Mouse (Mus musculus): ENCODE data around the gene Gm4297. TPM values are rescaled to one million over a fixed set of nuclear protein-coding genes. Genes with fewer than 3 reads are reported as not detected.
"Not testable (repeated sequence)": the region's sequence is repeated elsewhere in the genome, so short reads cannot be mapped to it uniquely, and the experiment has no call there.

The Gm4297 gene
- not detected in 2 replicates for polyA plus RNA-seq (2015; fragmentation: Nextera tagmentation; extraction: Ambion mirVana)

- H3K27me3 ChIP-seq (ENCODE audit: control insufficient read depth, insufficient read depth, low read depth, low read length); H3K36me3 ChIP-seq (ENCODE audit: control insufficient read depth, insufficient read depth, low read length); H3K4me1 ChIP-seq (replicated peaks; ENCODE audit: control insufficient read depth, insufficient read depth, low read length); H3K9ac ChIP-seq (ENCODE audit: low read length); H3K27ac ChIP-seq (ENCODE audit: low read length); H3K9me3 ChIP-seq (ENCODE audit: control insufficient read depth, low read length); H3K4me3 ChIP-seq (ENCODE audit: low read length); H3K4me2 ChIP-seq (ENCODE audit: low read depth, low read length); ATAC-seq (ENCODE audit: low read depth): not testable (repeated sequence)
- WGBS = 77% methylated on average over 4 of the region's 4 CpGs
Observed at GRCm38 (mm10) chrX:24574795-24575194, at the start of gene Gm4297. TSS of gene Gm4297 (minus strand) at chrX:24574895.

Small RNA genes within 50 kb of the gene (microRNA-seq; reads per million reads assigned to microRNA genes)
- not detected for gene Gm27839
- not detected for gene Gm27910

Other genes with a start within 250 kb of the Gm4297 start
- gene Gm5934, start 74.1 kb downstream of the Gm4297 start, polyA plus RNA-seq (2015; fragmentation: Nextera tagmentation; extraction: Ambion mirVana) = not detected in 2 replicates
- gene Gm5935, start 200.3 kb upstream of the Gm4297 start, polyA plus RNA-seq (2015; fragmentation: Nextera tagmentation; extraction: Ambion mirVana) = not detected in 2 replicates

All from lung, embryonic 16.5 days (tissue).